Mouse (Mus musculus): ENCODE results near the gene Rffl. TPM values are rescaled to one million over a fixed set of nuclear protein-coding genes. Genes with fewer than 3 reads are reported as not detected.
A peak's percentile ranks its signal among the peaks of the same experiment; 100 is the strongest.

Rffl gene
- total RNA-seq (2021), result 10 to 100 TPM in 1 of 2 experiments, 1 to 10 TPM in 1; 6.5 to 10.1 TPM
- long read RNA-seq, experiment 1, partial matches to known transcripts, result 3 of 18 reads
- long read RNA-seq, experiment 1, other reads (novel, unspliced or antisense), result 12 of 18 reads
- long read RNA-seq, experiment 2, transcript Rffl-206 (7 exons, 3,489 nt), result major isoform, 6 of 22 reads
- long read RNA-seq, experiment 2, partial matches to known transcripts, result 3 of 22 reads
- long read RNA-seq, experiment 2, other reads (novel, unspliced or antisense), result 11 of 22 reads

DNA sequence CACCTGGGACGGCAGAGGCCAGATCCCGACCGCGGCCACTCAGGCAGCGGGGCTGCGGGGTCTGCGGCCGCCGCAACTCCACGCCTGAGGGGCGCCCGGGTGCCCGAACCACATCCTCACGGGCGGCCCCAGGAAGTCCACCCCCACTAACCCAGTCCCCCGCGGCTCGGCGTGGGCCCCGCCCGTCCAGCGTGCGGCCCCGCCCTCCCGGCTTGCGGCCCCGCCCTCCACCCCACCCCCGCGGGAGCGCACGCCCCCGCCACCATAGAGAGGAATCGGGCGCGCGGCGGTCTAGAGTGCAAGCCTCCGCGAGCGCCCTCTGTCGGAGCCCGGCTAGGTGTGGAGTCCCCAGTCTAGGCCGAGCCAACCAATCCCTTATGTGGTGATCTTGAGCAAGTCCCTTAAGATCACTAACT lies at the start of gene Rffl:
Rffl (minus strand) TSS at position 180 of the 416 bp plus-strand sequence.
- peak within 1 kb of the TSS; percentile 94 for H3K4me3 ChIP-seq
- DNase-seq, result peak; percentile 97
- TF ChIP-seq CTCF (IDR thresholded peaks at IDR 0.05), result peak; percentile 78
- H3K27ac ChIP-seq, result peak within 1 kb of the TSS; percentile 96
- intact Hi-C loops (cut with DNase I), result loop anchor here (1.0 to 5.0 kb wide), 4 partner anchors 26 to 109 kb away; partner anchors contain the start of genes Cct6b, Lig3 and Zfp830

- intact Hi-C loops (cut with DNase I), result no loop called here
- no peak for TF ChIP-seq CTCF (IDR thresholded peaks at IDR 0.05)
- DNase-seq, result no peak
- H3K27ac ChIP-seq, result no peak overlapping the region
- no peak overlapping the region for H3K4me3 ChIP-seq
Observed at GRCm38 (mm10) chr11:82920768-82921167, 49.8 kb upstream of the Rffl start.

GRCm38 (mm10) chr11:82914711-82915352 lies 43.8 kb upstream of the Rffl start:
- Histone ChIP-seq H3K4me3 (peak overlapping the region; percentile 43), H3K27ac (no peak overlapping the region)
- DNase-seq, result peak; percentile 81
- TF ChIP-seq CTCF (IDR thresholded peaks at IDR 0.05), result peak; percentile 98
- intact Hi-C loops (cut with DNase I), result loop anchor here (1.0 to 10.0 kb wide), 2 partner anchors 44 to 380 kb away; partner anchors contain the start of gene Ap2b1

DNA sequence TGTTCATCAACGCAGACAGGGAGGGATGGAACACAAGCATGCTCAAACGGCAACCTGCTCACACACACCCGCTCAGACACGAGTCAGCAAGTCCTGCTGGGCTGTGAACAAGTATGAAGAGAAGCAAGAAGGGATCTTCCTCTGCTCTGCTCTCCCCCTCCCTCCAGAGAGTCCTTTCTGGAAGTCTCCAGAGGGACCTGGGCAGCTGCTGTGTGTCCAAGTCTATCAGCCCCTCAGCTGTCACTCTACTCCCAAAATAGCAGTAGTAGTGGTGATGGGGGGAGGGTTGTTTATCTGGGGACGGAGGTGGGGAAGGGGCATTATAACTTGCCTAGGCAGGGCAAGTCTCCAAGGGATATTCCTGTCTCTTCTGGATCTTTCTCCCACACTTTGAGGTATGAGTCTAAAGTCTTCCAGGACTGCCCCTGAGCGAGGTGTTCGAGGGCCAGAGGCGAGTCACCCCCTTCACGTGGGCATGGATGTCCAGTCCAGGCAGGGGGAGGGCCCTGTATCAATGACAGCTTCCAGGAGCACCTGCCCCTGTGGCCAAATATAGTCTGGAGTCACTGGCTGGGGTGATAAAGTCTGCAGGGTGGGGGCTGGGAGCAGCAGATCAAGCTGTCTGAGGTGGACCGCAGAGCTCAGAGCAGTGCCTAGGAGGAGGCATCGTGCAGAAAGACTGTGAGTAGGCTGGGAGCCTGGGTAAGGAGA lies 39.8 kb upstream of the Rffl start:
- H3K27ac ChIP-seq, result peak overlapping the region; percentile 94

GRCm38 (mm10) chr11:82910250-82910649 lies 39.2 kb upstream of the Rffl start, which contains the start of gene Unc45b:
Gene Unc45b, plus strand, starts transcription at chr11:82910550.
- no peak for DNase-seq
- no peak for TF ChIP-seq CTCF (IDR thresholded peaks at IDR 0.05)
- peak within 1 kb of the TSS; percentile 82 for H3K4me3 ChIP-seq
- intact Hi-C loops (cut with DNase I), result loop anchor here (10.0 kb wide), 1 partner anchor 385 kb away; the partner anchor contains the start of gene Ap2b1
- peak within 1 kb of the TSS; percentile 94 for H3K27ac ChIP-seq

More for the DNA sequence above, 39.8 kb upstream of the Rffl start:
- no peak for TF ChIP-seq CTCF (IDR thresholded peaks at IDR 0.05)
- DNase-seq, result peak; percentile 91
- peak overlapping the region; percentile 82 for H3K4me3 ChIP-seq
- intact Hi-C loops (cut with DNase I), result loop anchor here (10.0 kb wide), 1 partner anchor 384 kb away; the partner anchor contains the start of gene Ap2b1

DNA sequence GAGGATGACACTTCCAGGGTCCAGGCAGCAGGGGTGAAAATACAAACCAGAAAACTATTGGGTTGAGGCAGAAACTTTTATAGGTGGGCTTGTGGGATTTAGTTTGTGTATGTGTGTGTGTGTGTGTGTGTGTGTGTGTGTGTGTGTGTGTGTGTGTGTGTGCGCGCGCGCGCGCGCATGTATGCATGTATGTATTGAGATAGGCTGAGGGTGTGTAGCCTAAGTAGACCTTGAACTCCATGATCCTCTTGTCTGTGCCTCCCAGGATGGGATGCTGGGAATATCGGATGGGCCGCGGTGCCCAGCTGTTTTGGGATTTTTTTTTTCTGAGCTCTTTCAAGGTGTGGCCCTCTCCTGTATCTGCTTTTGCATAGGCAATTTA lies 37.6 kb upstream of the Rffl start:
- TF ChIP-seq CTCF (IDR thresholded peaks at IDR 0.05), result no peak
- peak overlapping the region; percentile 82 for H3K4me3 ChIP-seq
- peak overlapping the region; percentile 94 for H3K27ac ChIP-seq
- intact Hi-C loops (cut with DNase I), result no loop called here
- DNase-seq, result no peak

GRCm38 (mm10) chr11:82907651-82908607 lies 36.9 kb upstream of the Rffl start, which contains the start of gene Nle1:
Gene Nle1, minus strand, starts transcription at chr11:82908411.
- Histone ChIP-seq H3K4me3 (peak within 1 kb of the TSS; percentile 82), H3K27ac (peak within 1 kb of the TSS; percentile 94)
- intact Hi-C loops (cut with DNase I), result no loop called here
- peak; percentile 97 for TF ChIP-seq CTCF (IDR thresholded peaks at IDR 0.05)
- DNase-seq, result peak; percentile 95

- no peak overlapping the region for H3K4me3 ChIP-seq
- TF ChIP-seq CTCF (IDR thresholded peaks at IDR 0.05), result no peak
- DNase-seq, result no peak
- H3K27ac ChIP-seq, result no peak overlapping the region
- intact Hi-C loops (cut with DNase I), result no loop called here
Observed at GRCm38 (mm10) chr11:82905816-82906215, 34.8 kb upstream of the Rffl start.

DNA sequence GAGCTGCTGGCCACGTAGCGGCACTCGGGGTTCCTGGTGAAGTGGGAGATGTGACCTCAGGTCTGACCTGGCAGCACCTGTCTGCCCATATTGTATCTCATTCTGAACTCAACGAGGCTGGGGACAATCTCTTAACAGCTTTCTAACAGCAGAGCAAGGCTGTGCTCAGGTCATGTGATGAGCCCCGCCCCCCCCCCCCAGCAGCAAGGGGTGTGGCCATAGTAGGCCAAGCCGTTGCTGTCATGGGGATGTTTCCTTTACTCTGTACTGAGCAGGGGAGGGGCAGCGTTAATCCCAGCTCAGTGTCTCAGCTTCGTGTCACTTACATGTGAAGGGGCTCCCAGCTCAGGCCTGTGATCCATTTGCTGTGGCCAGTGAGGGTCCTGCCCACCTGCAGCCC lies 33.9 kb upstream of the Rffl start:
- intact Hi-C loops (cut with DNase I), result no loop called here
- DNase-seq, result no peak
- Histone ChIP-seq H3K27ac (no peak overlapping the region), H3K4me3 (no peak overlapping the region)
- no peak for TF ChIP-seq CTCF (IDR thresholded peaks at IDR 0.05)

- intact Hi-C loops (cut with DNase I), result no loop called here
- Histone ChIP-seq H3K27ac (no peak overlapping the region), H3K4me3 (no peak overlapping the region)
- no peak for DNase-seq
- no peak for TF ChIP-seq CTCF (IDR thresholded peaks at IDR 0.05)
Observed at GRCm38 (mm10) chr11:82901606-82902310, 30.7 kb upstream of the Rffl start.

DNA sequence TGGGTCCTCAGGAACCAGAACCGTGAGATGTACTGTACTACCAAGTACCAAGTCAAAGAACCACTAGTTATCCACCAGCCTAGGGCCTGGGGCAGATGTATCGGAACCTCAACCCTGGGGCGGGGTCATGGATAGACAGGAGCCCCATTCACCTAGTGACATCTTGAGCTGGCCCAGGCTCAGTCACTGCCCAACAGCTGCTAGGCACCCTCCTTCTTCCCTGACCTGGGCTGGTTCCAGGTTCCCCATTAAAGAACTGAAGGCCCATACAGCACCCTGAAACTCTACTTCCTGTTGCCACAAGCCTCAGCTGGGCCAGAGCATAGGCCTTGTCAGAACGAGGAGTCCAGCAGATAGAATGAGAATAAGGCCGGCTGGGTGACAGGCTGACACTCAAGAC lies 28.7 kb upstream of the Rffl start:
- no peak for TF ChIP-seq CTCF (IDR thresholded peaks at IDR 0.05)
- intact Hi-C loops (cut with DNase I), result no loop called here
- H3K27ac ChIP-seq, result no peak overlapping the region
- no peak for DNase-seq
- H3K4me3 ChIP-seq, result no peak overlapping the region
